Mouse (Mus musculus) heart, embryonic 15.5 days (tissue): ENCODE measurements at regions not wholly inside any gene's neighbourhood (a gene's known extent, or its start where the extent isn't known, plus 50 kb on each side); places are given as distances from the start of the nearest gene placed in this dataset.

Experiments used
- ATAC-seq: fragments of 200-750 bp; cut with Nextera tagmentation; replicated peaks from 2 replicates; pipeline ENCODE4 v1.8.0; 2017; ENCODE audit warnings: low read depth, moderate TSS enrichment; ENCODE audit not compliant: insufficient number of reproducible peaks, insufficient read depth, low FRiP score
- H3K27ac ChIP-seq: fragments of 300-500 bp; sonication (generic); 2 replicates; pipeline ENCODE4 v1.5.1; 2015; ENCODE audit warnings: mild to moderate bottlenecking, inconsistent platforms
- H3K27me3 ChIP-seq: fragments of 300-500 bp; sonication (generic); 2 replicates; pipeline ENCODE4 v1.6.1; 2015; ENCODE audit warnings: inconsistent platforms
- H3K36me3 ChIP-seq: fragments of 300-500 bp; sonication (generic); 2 replicates; pipeline ENCODE4 v1.6.1; 2015; ENCODE audit warnings: mild to moderate bottlenecking, inconsistent platforms
- H3K4me1 ChIP-seq: fragments of 300-500 bp; sonication (generic); replicated peaks from 2 replicates; pipeline ENCODE4 v1.6.1; 2015; ENCODE audit warnings: inconsistent platforms
- H3K4me2 ChIP-seq: fragments of 300-500 bp; sonication (generic); 2 replicates; pipeline ENCODE4 v1.6.1; 2015; ENCODE audit warnings: inconsistent platforms, mild to moderate bottlenecking, moderate library complexity
- H3K4me3 ChIP-seq: fragments of 300-500 bp; sonication (generic); 2 replicates; pipeline ENCODE4 v1.5.1; 2015; ENCODE audit warnings: mild to moderate bottlenecking, inconsistent platforms
- H3K9ac ChIP-seq: fragments of 300-500 bp; sonication (generic); 2 replicates; pipeline ENCODE4 v1.6.1; 2015; ENCODE audit warnings: mild to moderate bottlenecking, inconsistent platforms
- H3K9me3 ChIP-seq: fragments of 300-500 bp; sonication (generic); replicated peaks from 2 replicates; pipeline ENCODE4 v1.6.1; 2016; ENCODE audit warnings: inconsistent platforms
- WGBS: fragments of 180-500 bp; shearing (Covaris S2); methylation state at CpG from one replicate; pipeline ENCODE4 v1.1.7; 2015; ENCODE audit warnings: mixed read lengths; 5-methylcytosine and 5-hydroxymethylcytosine counted together

DNA sequence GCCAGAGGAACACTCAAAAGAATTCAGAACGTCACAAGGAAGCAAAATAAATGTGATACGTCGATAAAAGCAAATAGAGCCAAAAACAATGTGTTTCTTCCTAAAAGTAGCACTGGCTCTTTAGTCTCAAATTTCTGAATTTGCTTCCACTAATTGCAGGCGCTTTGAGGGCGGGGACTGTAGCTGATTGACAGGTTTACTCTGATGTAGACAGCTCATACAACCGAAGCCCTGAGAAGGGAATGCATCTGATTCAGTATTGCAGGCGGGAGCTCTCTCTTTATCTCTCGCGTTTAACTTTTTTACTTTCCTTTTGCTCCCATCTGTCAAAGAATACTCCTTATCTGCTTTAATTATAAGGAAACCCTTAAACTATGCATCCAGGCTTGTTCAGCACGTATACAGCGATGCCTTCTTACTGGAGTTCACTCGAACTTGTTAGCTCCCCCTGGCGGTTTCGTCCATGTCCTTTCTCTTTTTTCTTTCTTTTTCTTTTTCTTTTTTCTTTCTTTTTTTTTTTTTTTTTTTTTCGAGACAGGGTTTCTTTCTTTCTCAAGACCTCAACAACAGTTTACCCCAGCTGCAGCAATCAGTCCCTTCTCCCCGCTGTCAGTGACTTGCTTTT lies 95.9 kb downstream of the Avpr1a start:
- H3K27me3 ChIP-seq: no peaks in the 10 kb centered on the region
- H3K27ac ChIP-seq: no peak overlapping the region
- H3K9ac ChIP-seq: no peak overlapping the region
- peak overlapping the region; percentile 64 for H3K4me2 ChIP-seq
- ATAC-seq: no peak
- H3K4me3 ChIP-seq: peak overlapping the region; percentile 44
- 22% methylated on average over 16 of the region's 16 CpGs for WGBS
- H3K36me3 ChIP-seq: no peaks in the 10 kb centered on the region
- H3K4me1 ChIP-seq: peaks cover 4% of the 10 kb centered on the region; the same call in 1 of the 2 replicates
- no peaks in the 10 kb centered on the region for H3K9me3 ChIP-seq

DNA sequence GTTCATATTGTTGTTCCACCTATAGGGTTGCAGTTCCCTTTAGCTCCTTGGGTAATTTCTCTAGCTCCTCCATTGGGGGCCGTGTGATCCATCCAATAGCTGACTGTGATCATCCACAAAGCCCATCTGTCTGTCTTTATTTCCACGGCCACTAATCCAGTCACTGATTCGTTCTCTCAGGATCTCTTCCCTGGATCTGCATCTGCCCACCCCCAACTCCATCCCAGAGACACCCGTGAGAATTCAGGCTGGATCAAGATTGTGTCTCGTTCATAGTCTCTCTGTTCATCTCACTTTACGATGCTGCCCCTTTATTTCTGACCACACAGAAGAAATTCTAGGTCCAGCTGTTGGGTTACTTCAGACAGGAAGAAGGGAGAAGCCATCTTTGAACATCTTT lies 96.7 kb downstream of the Avpr1a start:
- Histone ChIP-seq H3K4me1 (no peaks in the 10 kb centered on the region), H3K9ac (no peak overlapping the region), H3K9me3 (no peaks in the 10 kb centered on the region), H3K36me3 (no peaks in the 10 kb centered on the region), H3K27ac (no peak overlapping the region), H3K4me3 (no peak overlapping the region), H3K27me3 (no peaks in the 10 kb centered on the region), H3K4me2 (no peak overlapping the region)
- WGBS: 86% methylated on average over 6 of the region's 6 CpGs
- no peak for ATAC-seq

DNA sequence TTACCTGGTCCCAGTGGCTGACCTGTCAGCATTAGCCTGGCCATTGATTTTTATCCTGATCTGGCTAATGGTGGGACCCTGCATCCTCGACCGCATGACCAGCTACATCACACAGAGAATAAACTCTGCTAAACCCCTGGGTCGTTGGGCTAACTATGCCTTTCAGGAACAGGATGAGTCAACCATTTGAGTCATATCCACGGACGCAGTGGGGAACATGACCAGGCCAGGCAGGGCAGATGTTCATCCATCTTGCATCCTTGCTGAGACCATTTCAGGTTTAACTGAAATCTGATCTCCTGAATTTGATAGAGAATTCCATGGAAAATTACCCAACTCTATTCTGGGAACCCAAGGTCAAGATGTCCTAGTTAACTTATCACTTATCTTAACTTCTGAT lies 103.3 kb downstream of the Avpr1a start:
- peaks cover 3% of the 10 kb centered on the region; the same call in 1 of the 2 replicates for H3K4me1 ChIP-seq
- no peak for ATAC-seq
- no peak overlapping the region for H3K9ac ChIP-seq
- no peaks in the 10 kb centered on the region for H3K36me3 ChIP-seq
- 73% methylated on average over 5 of the region's 5 CpGs for WGBS
- no peaks in the 10 kb centered on the region for H3K27me3 ChIP-seq
- no peak overlapping the region for H3K4me2 ChIP-seq
- H3K9me3 ChIP-seq: no peaks in the 10 kb centered on the region
- no peak overlapping the region for H3K27ac ChIP-seq
- no peak overlapping the region for H3K4me3 ChIP-seq

- Histone ChIP-seq H3K4me1 (peaks cover 3% of the 10 kb centered on the region; the same call in 1 of the 2 replicates), H3K27ac (no peak overlapping the region), H3K9me3 (no peaks in the 10 kb centered on the region), H3K9ac (no peak overlapping the region), H3K36me3 (no peaks in the 10 kb centered on the region), H3K4me3 (no peak overlapping the region), H3K27me3 (no peaks in the 10 kb centered on the region), H3K4me2 (no peak overlapping the region)
- no peak for ATAC-seq
- WGBS: 49% methylated on average over 2 of the region's 2 CpGs
Measured at GRCm38 (mm10) chr10:122553124-122553822, 105.0 kb downstream of the Avpr1a start.

DNA sequence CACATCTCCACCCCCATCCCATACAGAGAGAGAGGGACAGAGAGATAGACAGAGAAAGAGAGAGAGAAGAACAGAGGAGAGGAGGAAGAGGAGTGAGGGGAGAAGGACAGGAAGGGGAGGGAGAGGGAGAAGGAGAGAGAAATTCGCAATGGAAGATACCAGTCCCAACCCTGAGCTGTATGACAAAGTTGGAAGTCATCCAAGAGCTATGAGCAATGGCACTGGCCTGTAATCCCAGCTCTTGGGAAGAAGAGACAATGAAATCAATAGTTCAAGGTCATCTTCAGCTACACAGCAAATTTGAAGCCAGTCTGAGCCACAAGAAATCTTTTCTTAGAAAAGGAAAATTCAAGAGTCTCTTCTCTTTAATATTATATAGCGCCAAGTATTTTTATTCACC lies 105.6 kb downstream of the Avpr1a start:
- Histone ChIP-seq H3K27ac (no peak overlapping the region), H3K9ac (no peak overlapping the region), H3K4me2 (no peak overlapping the region), H3K4me1 (peaks cover 3% of the 10 kb centered on the region; the same call in 1 of the 2 replicates), H3K4me3 (no peak overlapping the region), H3K36me3 (no peaks in the 10 kb centered on the region), H3K9me3 (no peaks in the 10 kb centered on the region), H3K27me3 (no peaks in the 10 kb centered on the region)
- no peak for ATAC-seq
- WGBS: 53% methylated on average over 2 of the region's 2 CpGs

- Histone ChIP-seq H3K4me2 (no peak overlapping the region), H3K4me3 (no peak overlapping the region), H3K4me1 (peaks cover 3% of the 10 kb centered on the region; the same call in 1 of the 2 replicates), H3K27ac (no peak overlapping the region), H3K27me3 (no peaks in the 10 kb centered on the region), H3K9ac (no peak overlapping the region), H3K9me3 (no peaks in the 10 kb centered on the region), H3K36me3 (no peaks in the 10 kb centered on the region)
- 91% methylated on average over 1 of the region's 1 CpGs for WGBS
- ATAC-seq: no peak
Measured at GRCm38 (mm10) chr10:122558660-122559059, 110.4 kb downstream of the Avpr1a start.

GRCm38 (mm10) chr10:122560001-122560695 lies 111.8 kb downstream of the Avpr1a start:
- H3K27me3 ChIP-seq: no peaks in the 10 kb centered on the region
- no peak overlapping the region for H3K9ac ChIP-seq
- no peaks in the 10 kb centered on the region for H3K4me1 ChIP-seq
- no peak for ATAC-seq
- H3K36me3 ChIP-seq: no peaks in the 10 kb centered on the region
- 72% methylated on average over 10 of the region's 10 CpGs for WGBS
- no peak overlapping the region for H3K4me2 ChIP-seq
- no peak overlapping the region for H3K27ac ChIP-seq
- H3K9me3 ChIP-seq: no peaks in the 10 kb centered on the region
- no peak overlapping the region for H3K4me3 ChIP-seq

DNA sequence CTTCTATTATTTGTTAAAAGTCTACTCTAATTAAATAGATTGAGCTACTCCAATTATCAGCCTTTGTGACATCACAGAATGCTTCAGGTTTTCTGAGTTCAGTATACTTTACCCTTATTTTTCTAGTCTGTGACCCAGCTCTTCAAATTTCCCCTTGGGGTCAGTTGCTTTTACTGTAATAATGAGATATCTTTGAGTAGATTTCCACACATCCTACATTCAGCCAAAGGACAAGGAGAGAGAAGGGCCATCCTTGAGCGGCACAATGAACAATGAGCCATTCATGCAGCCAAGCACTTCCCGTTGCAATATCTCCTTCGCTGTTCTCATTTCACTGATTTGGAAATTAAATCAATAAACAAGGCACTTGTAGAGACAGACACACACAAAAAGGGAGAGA lies 113.6 kb downstream of the Avpr1a start:
- Histone ChIP-seq H3K27me3 (no peaks in the 10 kb centered on the region), H3K9me3 (no peaks in the 10 kb centered on the region), H3K9ac (no peak overlapping the region), H3K4me3 (no peak overlapping the region), H3K4me1 (no peaks in the 10 kb centered on the region), H3K36me3 (no peaks in the 10 kb centered on the region), H3K4me2 (no peak overlapping the region), H3K27ac (no peak overlapping the region)
- WGBS: 59% methylated on average over 3 of the region's 3 CpGs
- no peak for ATAC-seq

GRCm38 (mm10) chr10:122562542-122562941 lies 114.2 kb downstream of the Avpr1a start:
- Histone ChIP-seq H3K27me3 (no peaks in the 10 kb centered on the region), H3K27ac (no peak overlapping the region), H3K4me3 (no peak overlapping the region), H3K4me2 (no peak overlapping the region), H3K9ac (no peak overlapping the region), H3K4me1 (no peaks in the 10 kb centered on the region), H3K9me3 (no peaks in the 10 kb centered on the region), H3K36me3 (no peaks in the 10 kb centered on the region)
- 69% methylated on average over 6 of the region's 6 CpGs for WGBS
- no peak for ATAC-seq

GRCm38 (mm10) chr10:122563973-122564372 lies 114.6 kb upstream of the Ppm1h start:
- Histone ChIP-seq H3K27ac (no peak overlapping the region), H3K4me2 (peak overlapping the region; percentile 6; the same call in 1 of the 2 replicates), H3K9ac (no peak overlapping the region), H3K27me3 (no peaks in the 10 kb centered on the region), H3K36me3 (no peaks in the 10 kb centered on the region), H3K4me1 (no peaks in the 10 kb centered on the region), H3K4me3 (no peak overlapping the region), H3K9me3 (no peaks in the 10 kb centered on the region)
- WGBS: 46% methylated on average over 10 of the region's 10 CpGs
- ATAC-seq: no peak

DNA sequence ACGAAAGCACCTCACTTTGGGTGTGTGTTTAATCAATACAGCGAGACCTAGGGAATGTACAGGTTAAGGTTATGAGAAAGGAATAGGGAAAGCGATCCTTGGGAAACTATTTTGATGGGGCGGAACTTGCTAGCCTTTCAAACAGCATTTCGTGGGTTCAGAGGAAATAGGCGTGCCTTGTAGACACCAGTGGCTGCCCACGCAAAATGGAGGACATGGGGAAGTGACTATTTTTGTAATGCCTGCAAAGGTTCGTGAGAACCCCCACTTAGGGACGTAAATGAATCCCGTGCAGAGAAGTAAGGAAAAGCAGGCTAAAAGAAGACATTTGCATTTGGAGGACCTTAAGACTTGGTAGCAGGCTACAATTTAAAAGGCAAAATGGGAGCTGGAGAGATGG lies 114.1 kb upstream of the Ppm1h start:
- no peak for ATAC-seq
- WGBS: 78% methylated on average over 10 of the region's 10 CpGs
- H3K9ac ChIP-seq: no peak overlapping the region
- H3K4me1 ChIP-seq: no peaks in the 10 kb centered on the region
- no peak overlapping the region for H3K27ac ChIP-seq
- H3K36me3 ChIP-seq: no peaks in the 10 kb centered on the region
- no peak overlapping the region for H3K4me2 ChIP-seq
- no peaks in the 10 kb centered on the region for H3K9me3 ChIP-seq
- no peaks in the 10 kb centered on the region for H3K27me3 ChIP-seq
- H3K4me3 ChIP-seq: no peak overlapping the region
